Mouse (Mus musculus): ENCODE data around the gene Gm21836.
"Not testable (repeated sequence)": the region's sequence is repeated elsewhere in the genome, so short reads cannot be mapped to it uniquely, and the experiment has no call there.

The Gm21836 gene

DNA sequence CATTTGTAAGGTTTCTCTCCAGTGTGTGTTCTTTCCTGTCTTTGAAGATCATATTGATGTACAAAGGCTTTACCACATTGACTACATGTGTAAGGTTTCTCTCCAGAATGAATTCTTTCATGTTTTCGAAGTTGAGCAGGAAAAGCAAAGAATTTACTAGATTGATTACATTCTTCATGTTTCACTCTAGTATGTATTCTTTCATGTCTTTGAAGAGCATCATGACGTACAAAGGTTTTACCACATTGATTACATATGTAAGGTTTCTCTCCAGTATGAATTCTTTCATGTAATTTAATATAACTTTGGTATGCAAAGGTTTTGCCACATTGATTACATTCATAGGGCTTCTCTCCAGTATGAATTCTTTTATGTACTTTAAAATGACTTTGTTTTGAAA lies at the start of gene Gm21836:
TSS of gene Gm21836 (minus strand) at position 101 of the 400 bp plus-strand sequence.
- in situ Hi-C loops (cut with MboI, MseI) = loop anchor here in 1 of 2 experiments (5.0 kb wide), 1 partner anchor 236 kb away; no protein-coding TSS in a partner anchor

- in situ Hi-C loops (cut with MboI, MseI) = not testable (repeated sequence)
These were observed 13.1 kb downstream of the Gm21836 start for GRCm38 (mm10) chr9:124480361-124480980.

DNA sequence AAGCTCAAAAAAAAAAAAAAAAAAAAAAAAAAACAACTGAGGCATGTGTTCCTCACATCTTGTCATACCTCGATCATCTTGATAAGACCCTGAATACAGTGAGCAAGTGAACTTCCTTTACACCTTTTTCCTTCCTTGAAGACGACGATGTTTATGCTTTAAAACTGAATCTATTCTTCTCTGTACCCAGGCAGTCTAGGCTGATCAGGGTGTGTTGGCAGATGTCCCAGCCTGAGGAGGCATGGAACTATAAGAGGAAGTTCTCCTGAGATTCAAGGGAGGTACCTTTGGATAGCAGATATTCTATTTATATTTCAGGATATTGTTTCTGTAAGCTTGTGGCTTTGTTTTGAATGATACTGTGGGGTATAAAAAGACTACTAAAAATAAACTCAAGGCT lies 15.5 kb downstream of the Gm21836 start:
- in situ Hi-C loops (cut with MboI, MseI) = loop anchor here (5.0 kb wide), 2 partner anchors 36 to 91 kb away; no protein-coding TSS in a partner anchor

GRCm38 (mm10) chr9:124476096-124476902 lies 17.3 kb downstream of the Gm21836 start, which contains the start of gene Ppp2r3d:
TSS of gene Ppp2r3d (minus strand) at chr9:124476898.
- in situ Hi-C loops (cut with MboI, MseI) = loop anchor here (5.0 kb wide), 2 partner anchors 34 to 89 kb away; no protein-coding TSS in a partner anchor

- in situ Hi-C loops (cut with MboI, MseI) = loop anchor here (5.0 kb wide), 2 partner anchors 33 to 88 kb away; no protein-coding TSS in a partner anchor
These were observed 17.9 kb downstream of the Gm21836 start for GRCm38 (mm10) chr9:124475689-124476088.

- in situ Hi-C loops (cut with MboI, MseI) = no loop called here
These were observed 37.0 kb downstream of the Gm21836 start for GRCm38 (mm10) chr9:124456572-124456971.
